Mouse (Mus musculus) stomach, adult 2 months (tissue): Measurements from ENCODE around the gene Vmn1r41. TPM values are rescaled to one million over a fixed set of nuclear protein-coding genes. Genes with fewer than 3 reads are reported as not detected.

ENCODE experiments used
- polyA plus RNA-seq: library from polyadenylated mRNA; depleted of rRNA; stranded (reverse); fragments of >200 nt; gene quantifications from 2 replicates; pipeline ENCODE4 v1.2.3, GENCODE M21; 2012; rRNA removed

Gene Vmn1r41
- not detected in 2 replicates for polyA plus RNA-seq

DNA sequence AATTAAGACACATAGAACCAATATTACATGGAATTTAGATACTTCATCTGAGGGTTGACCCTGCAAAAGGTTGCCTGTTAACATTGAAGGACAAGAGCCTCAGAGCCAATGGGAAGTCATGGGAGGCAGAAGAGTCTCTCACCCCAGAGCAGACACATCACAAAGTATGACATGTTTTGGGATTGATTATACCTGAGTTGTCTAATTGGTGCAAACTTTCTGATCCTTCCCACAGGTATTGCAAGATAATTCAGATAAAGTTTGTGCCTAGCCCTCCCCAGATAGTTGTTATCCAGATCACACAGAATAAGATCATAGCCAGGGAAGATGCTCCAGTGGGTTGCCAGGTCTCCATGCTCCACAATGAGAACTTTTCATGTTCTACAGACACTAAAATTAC lies at the start of gene Vmn1r41:
TSS of gene Vmn1r41 (plus strand) at position 301 of the 400 bp plus-strand sequence.

DNA sequence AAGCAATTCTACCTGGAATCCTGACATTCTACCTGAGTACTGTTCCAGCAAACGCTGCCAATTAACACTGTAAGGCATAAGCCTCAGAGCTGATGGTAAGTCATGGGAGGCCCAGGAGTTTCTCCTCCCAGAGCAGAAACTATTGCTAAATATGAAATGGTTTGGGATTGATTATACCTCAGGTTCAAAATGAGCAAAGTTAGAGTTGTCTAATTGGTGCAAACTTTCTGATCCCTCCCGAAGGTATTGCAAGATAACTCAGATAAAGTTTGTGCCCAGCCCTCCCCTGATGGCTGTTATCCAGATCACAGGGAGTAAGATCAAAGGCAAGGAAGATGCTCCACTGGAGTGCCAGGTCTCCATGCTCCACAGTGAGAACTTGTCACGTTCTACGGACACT lies 33.3 kb upstream of the Vmn1r41 start, which contains the start of gene Vmn1r40:
TSS of gene Vmn1r40 (plus strand) at position 301 of the 400 bp plus-strand sequence.

Other genes with a start within 250 kb of the Vmn1r41 start
- 7.1 and 9.1 TPM in 2 replicates for gene Chchd6, start 145.1 kb upstream of the Vmn1r41 start, polyA plus RNA-seq
- 3.7 and 4.7 TPM in 2 replicates for gene Txnrd3, start 96.8 kb upstream of the Vmn1r41 start, polyA plus RNA-seq
- gene Vmn1r40, start 33.2 kb upstream of the Vmn1r41 start, polyA plus RNA-seq: not detected in 2 replicates
- not detected in 2 replicates for gene Vmn1r42, start 135.6 kb downstream of the Vmn1r41 start, polyA plus RNA-seq
- not detected in 2 replicates for gene Vmn1r43, start 135.6 kb downstream of the Vmn1r41 start, polyA plus RNA-seq
- gene Vmn1r44, start 142.9 kb downstream of the Vmn1r41 start, polyA plus RNA-seq: not detected in 2 replicates
- gene Vmn1r45, start 199.8 kb downstream of the Vmn1r41 start, polyA plus RNA-seq: not detected in 2 replicates
- not detected in 2 replicates for gene Vmn1r46, start 228.5 kb downstream of the Vmn1r41 start, polyA plus RNA-seq